Mouse (Mus musculus) olfactory bulb, adult 2 months (tissue): Measurements from ENCODE around the gene Mrpl9.

Experiments used
- CTCF ChIP-seq: fragments of 200-500 bp; IDR thresholded peaks from 2 replicates; pipeline ENCODE4 v1.5.1; 2012; ENCODE audit warnings: low read depth, mild to moderate bottlenecking, low read length, moderate library complexity; ENCODE audit not compliant: insufficient read depth
- POLR2A ChIP-seq: fragments of 200-500 bp; IDR thresholded peaks from 2 replicates; pipeline ENCODE4 v1.6.1; 2012; ENCODE audit warnings: mild to moderate bottlenecking, low read depth, low read length, moderate library complexity; ENCODE audit not compliant: insufficient read depth

GRCm38 (mm10) chr3:94465632-94466430 is 22.7 kb downstream of the Mrpl9 start:
- TF ChIP-seq CTCF (no peak), POLR2A (no peak)
